Mouse (Mus musculus): ENCODE results near the gene Slc9a5. TPM values are rescaled to one million over a fixed set of nuclear protein-coding genes. Genes with fewer than 3 reads are reported as not detected.

The Slc9a5 gene
- polyA plus RNA-seq, 1 experiment from 2014 or later, result 4.0 TPM

- Histone ChIP-seq H3K27me3 (ENCODE audit: control insufficient read depth, insufficient read depth, low read length) (no peaks in the 10 kb centered on the region), H3K36me3 (ENCODE audit: control insufficient read depth, insufficient read depth, low read length) (peaks cover 46% of the 10 kb centered on the region; the same call in 1 of the 2 replicates), H3K4me2 (replicated peaks; ENCODE audit: low read depth, low read length) (no peak overlapping the region), H3K9ac (ENCODE audit: low read depth, low read length) (no peak overlapping the region), H3K9me3 (ENCODE audit: control insufficient read depth, low read length) (no peaks in the 10 kb centered on the region), H3K4me1 (ENCODE audit: control insufficient read depth, insufficient read depth, low read length) (no peaks in the 10 kb centered on the region), H3K4me3 (ENCODE audit: low read length) (no peak overlapping the region), H3K27ac (ENCODE audit: low read depth, low read length) (no peak overlapping the region)
- 82% methylated on average over 11 of the region's 11 CpGs for WGBS
- ATAC-seq (ENCODE audit: low FRiP score, low TSS enrichment), result no peak
Observed at GRCm38 (mm10) chr8:105318662-105319190, 29.9 kb upstream of the Slc9a5 start.

- Histone ChIP-seq H3K9me3 (ENCODE audit: control insufficient read depth, low read length) (no peaks in the 10 kb centered on the region), H3K36me3 (ENCODE audit: control insufficient read depth, insufficient read depth, low read length) (peaks cover 20% of the 10 kb centered on the region), H3K4me2 (replicated peaks; ENCODE audit: low read depth, low read length) (no peak overlapping the region), H3K9ac (ENCODE audit: low read depth, low read length) (no peak overlapping the region), H3K27me3 (ENCODE audit: control insufficient read depth, insufficient read depth, low read length) (no peaks in the 10 kb centered on the region), H3K4me3 (ENCODE audit: low read length) (no peak overlapping the region), H3K4me1 (ENCODE audit: control insufficient read depth, insufficient read depth, low read length) (peaks cover 15% of the 10 kb centered on the region), H3K27ac (ENCODE audit: low read depth, low read length) (no peak overlapping the region)
- 89% methylated on average over 4 of the region's 4 CpGs for WGBS
- ATAC-seq (ENCODE audit: low FRiP score, low TSS enrichment), result no peak
Observed at GRCm38 (mm10) chr8:105323183-105323582, 25.5 kb upstream of the Slc9a5 start.

GRCm38 (mm10) chr8:105325641-105326093 lies 23.0 kb upstream of the Slc9a5 start:
- Histone ChIP-seq H3K9me3 (ENCODE audit: control insufficient read depth, low read length) (no peaks in the 10 kb centered on the region), H3K4me3 (ENCODE audit: low read length) (peak overlapping the region; percentile 93), H3K9ac (ENCODE audit: low read depth, low read length) (peak overlapping the region; percentile 79), H3K4me2 (replicated peaks; ENCODE audit: low read depth, low read length) (peak overlapping the region; percentile 74), H3K4me1 (ENCODE audit: control insufficient read depth, insufficient read depth, low read length) (peaks cover 15% of the 10 kb centered on the region), H3K36me3 (ENCODE audit: control insufficient read depth, insufficient read depth, low read length) (peaks cover 37% of the 10 kb centered on the region), H3K27ac (ENCODE audit: low read depth, low read length) (no peak overlapping the region), H3K27me3 (ENCODE audit: control insufficient read depth, insufficient read depth, low read length) (no peaks in the 10 kb centered on the region)
- WGBS, result under 1% methylated on average over 12 of the region's 12 CpGs
- peak; percentile 76; the same call in 1 of the 2 replicates for ATAC-seq (ENCODE audit: low FRiP score, low TSS enrichment)

- Histone ChIP-seq H3K9me3 (ENCODE audit: control insufficient read depth, low read length) (no peaks in the 10 kb centered on the region), H3K36me3 (ENCODE audit: control insufficient read depth, insufficient read depth, low read length) (peaks cover 43% of the 10 kb centered on the region), H3K4me3 (ENCODE audit: low read length) (peak within 1 kb of the TSS; percentile 93), H3K27ac (ENCODE audit: low read depth, low read length) (peak within 1 kb of the TSS; percentile 70; the same call in 1 of the 2 replicates), H3K9ac (ENCODE audit: low read depth, low read length) (peak within 1 kb of the TSS; percentile 79), H3K4me1 (ENCODE audit: control insufficient read depth, insufficient read depth, low read length) (peaks cover 15% of the 10 kb centered on the region), H3K4me2 (replicated peaks; ENCODE audit: low read depth, low read length) (peak within 1 kb of the TSS; percentile 74), H3K27me3 (ENCODE audit: control insufficient read depth, insufficient read depth, low read length) (no peaks in the 10 kb centered on the region)
- 1% methylated on average over 34 of the region's 36 CpGs for WGBS
- ATAC-seq (ENCODE audit: low FRiP score, low TSS enrichment), result peak; percentile 92
Observed at GRCm38 (mm10) chr8:105326141-105326672, 22.4 kb upstream of the Slc9a5 start, which contains the start of the genes Lrrc29 and Tmem208. Lrrc29 (minus strand) TSS chr8:105326278. Tmem208 (plus strand) TSS chr8:105326354.

GRCm38 (mm10) chr8:105326968-105327367 lies 21.7 kb upstream of the Slc9a5 start:
- H3K36me3 ChIP-seq (ENCODE audit: control insufficient read depth, insufficient read depth, low read length), result peaks cover 50% of the 10 kb centered on the region
- H3K4me2 ChIP-seq (replicated peaks; ENCODE audit: low read depth, low read length), result peak overlapping the region; percentile 70
- no peak for ATAC-seq (ENCODE audit: low FRiP score, low TSS enrichment)
- peak overlapping the region; percentile 79 for H3K9ac ChIP-seq (ENCODE audit: low read depth, low read length)
- H3K4me3 ChIP-seq (ENCODE audit: low read length), result peak overlapping the region; percentile 93
- 42% methylated on average over 6 of the region's 6 CpGs for WGBS
- H3K9me3 ChIP-seq (ENCODE audit: control insufficient read depth, low read length), result no peaks in the 10 kb centered on the region
- peaks cover 15% of the 10 kb centered on the region for H3K4me1 ChIP-seq (ENCODE audit: control insufficient read depth, insufficient read depth, low read length)
- H3K27me3 ChIP-seq (ENCODE audit: control insufficient read depth, insufficient read depth, low read length), result no peaks in the 10 kb centered on the region
- no peak overlapping the region for H3K27ac ChIP-seq (ENCODE audit: low read depth, low read length)

- no peak overlapping the region for H3K9ac ChIP-seq (ENCODE audit: low read depth, low read length)
- H3K4me2 ChIP-seq (replicated peaks; ENCODE audit: low read depth, low read length), result no peak overlapping the region
- H3K36me3 ChIP-seq (ENCODE audit: control insufficient read depth, insufficient read depth, low read length), result peaks cover 65% of the 10 kb centered on the region
- ATAC-seq (ENCODE audit: low FRiP score, low TSS enrichment), result no peak
- 95% methylated on average over 12 of the region's 12 CpGs for WGBS
- no peaks in the 10 kb centered on the region for H3K27me3 ChIP-seq (ENCODE audit: control insufficient read depth, insufficient read depth, low read length)
- peaks cover 9% of the 10 kb centered on the region for H3K4me1 ChIP-seq (ENCODE audit: control insufficient read depth, insufficient read depth, low read length)
- H3K4me3 ChIP-seq (ENCODE audit: low read length), result no peak overlapping the region
- H3K9me3 ChIP-seq (ENCODE audit: control insufficient read depth, low read length), result no peaks in the 10 kb centered on the region
- no peak overlapping the region for H3K27ac ChIP-seq (ENCODE audit: low read depth, low read length)
Observed at GRCm38 (mm10) chr8:105330325-105330724, 18.3 kb upstream of the Slc9a5 start.

- Histone ChIP-seq H3K36me3 (ENCODE audit: control insufficient read depth, insufficient read depth, low read length) (peaks cover 76% of the 10 kb centered on the region), H3K9me3 (ENCODE audit: control insufficient read depth, low read length) (no peaks in the 10 kb centered on the region), H3K27ac (ENCODE audit: low read depth, low read length) (no peak overlapping the region), H3K4me2 (replicated peaks; ENCODE audit: low read depth, low read length) (no peak overlapping the region), H3K4me3 (ENCODE audit: low read length) (no peak overlapping the region), H3K4me1 (ENCODE audit: control insufficient read depth, insufficient read depth, low read length) (peaks cover 8% of the 10 kb centered on the region), H3K9ac (ENCODE audit: low read depth, low read length) (no peak overlapping the region), H3K27me3 (ENCODE audit: control insufficient read depth, insufficient read depth, low read length) (no peaks in the 10 kb centered on the region)
- WGBS, result 95% methylated on average over 22 of the region's 22 CpGs
- ATAC-seq (ENCODE audit: low FRiP score, low TSS enrichment), result no peak
Observed at GRCm38 (mm10) chr8:105331469-105331868, 17.2 kb upstream of the Slc9a5 start.

GRCm38 (mm10) chr8:105331931-105332330 lies 16.7 kb upstream of the Slc9a5 start:
- Histone ChIP-seq H3K36me3 (ENCODE audit: control insufficient read depth, insufficient read depth, low read length) (peaks cover 81% of the 10 kb centered on the region), H3K4me3 (ENCODE audit: low read length) (no peak overlapping the region), H3K27me3 (ENCODE audit: control insufficient read depth, insufficient read depth, low read length) (no peaks in the 10 kb centered on the region), H3K9ac (ENCODE audit: low read depth, low read length) (no peak overlapping the region), H3K27ac (ENCODE audit: low read depth, low read length) (no peak overlapping the region), H3K4me1 (ENCODE audit: control insufficient read depth, insufficient read depth, low read length) (peaks cover 7% of the 10 kb centered on the region), H3K9me3 (ENCODE audit: control insufficient read depth, low read length) (no peaks in the 10 kb centered on the region), H3K4me2 (replicated peaks; ENCODE audit: low read depth, low read length) (no peak overlapping the region)
- no peak for ATAC-seq (ENCODE audit: low FRiP score, low TSS enrichment)
- 92% methylated on average over 9 of the region's 9 CpGs for WGBS

- Histone ChIP-seq H3K4me1 (ENCODE audit: control insufficient read depth, insufficient read depth, low read length) (peaks cover under 1% of the 10 kb centered on the region), H3K4me2 (replicated peaks; ENCODE audit: low read depth, low read length) (no peak overlapping the region), H3K9ac (ENCODE audit: low read depth, low read length) (no peak overlapping the region), H3K27me3 (ENCODE audit: control insufficient read depth, insufficient read depth, low read length) (no peaks in the 10 kb centered on the region), H3K36me3 (ENCODE audit: control insufficient read depth, insufficient read depth, low read length) (peaks cover 87% of the 10 kb centered on the region), H3K9me3 (ENCODE audit: control insufficient read depth, low read length) (no peaks in the 10 kb centered on the region), H3K4me3 (ENCODE audit: low read length) (no peak overlapping the region), H3K27ac (ENCODE audit: low read depth, low read length) (no peak overlapping the region)
- WGBS, result 78% methylated on average over 2 of the region's 2 CpGs
- ATAC-seq (ENCODE audit: low FRiP score, low TSS enrichment), result no peak
Observed at GRCm38 (mm10) chr8:105332523-105332922, 16.1 kb upstream of the Slc9a5 start.

Measured in kidney, embryonic 14.5 days (tissue).